Mouse (Mus musculus) heart, postnatal 0 days (tissue): Measurements from ENCODE around the gene Ksr1. TPM values are rescaled to one million over a fixed set of nuclear protein-coding genes. Genes with fewer than 3 reads are reported as not detected.

Experiments used
- ATAC-seq: fragments of 200-750 bp; cut with Nextera tagmentation; 2 replicates; pipeline ENCODE4 v1.8.0; 2017; ENCODE audit warnings: low read depth, moderate number of reproducible peaks, moderate library complexity; ENCODE audit not compliant: insufficient read depth
- DNase-seq: peaks from one replicate; pipeline ENCODE4 v3.0.0-alpha.2; 2016; ENCODE audit warnings: low spot score
- H3K27ac ChIP-seq: fragments of 300-500 bp; sonication (generic); 2 replicates; pipeline ENCODE4 v1.5.1; 2014; ENCODE audit warnings: low read depth, mild to moderate bottlenecking
- H3K27me3 ChIP-seq: fragments of 300-500 bp; sonication (generic); 2 replicates; pipeline ENCODE4 v1.6.1; 2014; ENCODE audit warnings: low read length, mixed read lengths; ENCODE audit not compliant: control insufficient read depth, insufficient read depth
- H3K36me3 ChIP-seq: fragments of 300-500 bp; sonication (generic); replicated peaks from 2 replicates; pipeline ENCODE4 v1.6.1; 2014; ENCODE audit warnings: low read length, mixed read lengths; ENCODE audit not compliant: control insufficient read depth, insufficient read depth
- H3K4me1 ChIP-seq: fragments of 300-500 bp; sonication (generic); 2 replicates; pipeline ENCODE4 v1.6.1; 2014; ENCODE audit warnings: antibody characterized with exemption; ENCODE audit not compliant: control insufficient read depth, insufficient read depth
- H3K4me2 ChIP-seq: fragments of 300-500 bp; sonication (generic); 2 replicates; pipeline ENCODE4 v1.6.1; 2014; ENCODE audit warnings: low read depth, mild to moderate bottlenecking, low read length, moderate library complexity
- H3K4me3 ChIP-seq: fragments of 300-500 bp; sonication (generic); 2 replicates; pipeline ENCODE4 v1.5.1; 2014; ENCODE audit warnings: low read depth, low read length
- H3K9ac ChIP-seq: fragments of 300-500 bp; sonication (generic); replicated peaks from 2 replicates; pipeline ENCODE4 v1.6.1; 2014; ENCODE audit warnings: low read depth, low read length, mixed read lengths
- H3K9me3 ChIP-seq: fragments of 300-500 bp; sonication (generic); replicated peaks from 2 replicates; pipeline ENCODE4 v1.6.1; 2016; ENCODE audit warnings: low read length; ENCODE audit not compliant: control insufficient read depth
- CTCF ChIP-seq: IDR thresholded peaks from 2 replicates; pipeline ENCODE4 v1.5.1; 2016; ENCODE audit warnings: antibody characterized with exemption, control low read depth, low read depth
- EP300 ChIP-seq: IDR thresholded peaks from 2 replicates; pipeline ENCODE4 v1.6.1; 2016; ENCODE audit warnings: antibody characterized with exemption, low read depth
- WGBS: fragments of 180-500 bp; shearing (Covaris S2); extraction: QIAGEN DNeasy Blood & Tissue Kit; methylation state at CpG from one replicate; pipeline ENCODE4 v1.1.7; 2014; 5-methylcytosine and 5-hydroxymethylcytosine counted together
- polyA plus RNA-seq: library from polyadenylated mRNA; unstranded; fragments of >200 nt; fragmentation: Nextera tagmentation; extraction: Ambion mirVana; gene quantifications from 2 replicates; pipeline ENCODE4 v1.2.1, GENCODE M21; 2015
- total RNA-seq: library from RNA; depleted of rRNA; stranded (reverse); fragments of >200 nt; gene quantifications from 2 replicates; pipeline ENCODE4 v1.2.3, GENCODE M21; 2014; ENCODE audit warnings: low replicate concordance

The Ksr1 gene
- total and polyA plus RNA-seq, 2 experiments from 2014 or later: 1.5 to 15.2 TPM

DNA sequence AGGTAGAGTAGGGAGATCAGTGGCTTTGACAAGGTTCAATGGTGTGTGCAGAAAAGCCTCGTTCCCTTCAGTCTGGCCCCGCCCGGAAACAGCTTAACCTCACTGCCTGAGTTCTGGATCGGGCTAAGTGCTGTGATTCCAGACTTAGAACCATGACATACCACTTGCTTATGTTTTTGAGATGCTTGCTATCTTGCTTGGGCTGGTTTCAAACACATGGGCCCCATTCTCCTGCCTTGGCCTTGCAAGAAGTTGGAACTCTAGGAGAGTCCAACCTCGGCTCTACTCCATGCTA, 114.8 kb downstream of the Ksr1 start:
- Histone ChIP-seq H3K27me3 (no peaks in the 10 kb centered on the region), H3K9ac (no peak overlapping the region), H3K4me3 (no peak overlapping the region), H3K36me3 (peaks cover 39% of the 10 kb centered on the region), H3K4me1 (no peaks in the 10 kb centered on the region), H3K4me2 (no peak overlapping the region), H3K27ac (no peak overlapping the region), H3K9me3 (no peaks in the 10 kb centered on the region)
- 69% methylated on average over 5 of the region's 5 CpGs for whole genome bisulfite sequencing
- DNase-seq (no peak), ATAC-seq (no peak)
- TF ChIP-seq EP300: no peak
- no peak for TF ChIP-seq CTCF

DNA sequence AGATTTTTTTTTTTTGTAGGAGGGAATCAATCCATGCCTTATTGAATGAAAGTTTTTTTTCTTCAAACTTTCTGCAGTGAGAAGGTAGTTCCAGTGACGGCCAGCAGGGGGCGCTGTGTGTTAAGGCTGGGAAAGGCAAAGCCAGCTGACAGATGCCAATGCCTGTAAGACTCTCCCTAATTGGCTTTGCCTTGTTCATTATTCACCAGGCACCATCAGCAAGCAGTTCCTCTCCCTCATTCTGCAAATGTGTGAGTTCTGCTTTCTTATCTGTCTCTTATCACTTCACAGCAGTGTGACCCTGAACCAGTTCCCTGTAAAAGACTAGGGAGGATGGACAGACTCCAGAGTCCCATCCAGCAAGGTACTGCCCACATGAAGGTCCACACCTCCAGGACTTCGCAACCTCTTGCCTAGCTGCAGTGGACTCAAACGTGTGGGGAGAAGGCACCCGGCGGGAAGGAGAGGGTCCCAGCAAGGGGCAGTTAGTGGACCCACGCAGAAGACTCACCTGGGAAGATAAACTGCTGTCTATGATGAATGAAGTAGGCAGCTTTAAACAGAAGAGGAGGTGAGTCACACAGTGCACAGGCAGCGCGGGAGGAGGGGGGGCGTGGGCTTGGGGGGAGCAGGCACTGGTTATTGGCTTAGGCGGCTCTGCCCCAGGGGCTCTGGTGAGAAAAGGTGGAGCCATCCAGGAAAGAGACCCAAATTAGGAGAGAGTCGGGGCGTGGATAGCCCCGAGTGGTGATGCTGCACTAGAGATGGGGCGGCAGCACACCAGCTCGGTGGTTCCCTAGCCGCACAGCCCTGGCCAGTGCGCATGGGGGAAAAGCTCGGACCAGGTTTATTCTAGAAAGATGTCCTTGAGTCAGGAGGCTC, 115.4 kb downstream of the Ksr1 start:
- Histone ChIP-seq H3K4me2 (no peak overlapping the region), H3K4me3 (no peak overlapping the region)
- ATAC-seq: peak; percentile 47; the same call in 1 of the 2 replicates

DNA sequence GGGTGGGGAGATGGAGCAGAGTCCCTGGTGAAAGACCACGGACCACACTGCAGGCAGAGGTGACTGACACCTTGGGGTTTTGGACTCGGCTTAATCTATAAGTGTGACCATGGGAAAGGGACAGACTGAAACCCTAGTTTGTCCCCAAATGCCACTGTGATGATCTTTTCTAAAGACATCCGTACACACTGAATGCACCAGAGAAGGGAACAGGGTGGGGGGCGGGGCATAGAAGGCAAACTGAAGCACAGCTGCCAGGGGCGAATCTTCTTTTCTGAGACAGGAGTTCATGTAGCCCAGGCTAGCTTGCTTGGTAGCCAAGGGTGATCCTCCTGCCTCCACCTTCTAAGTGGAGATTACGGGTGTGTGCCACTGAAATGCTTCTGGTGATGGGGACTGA, 122.5 kb downstream of the Ksr1 start:
- Histone ChIP-seq H3K4me1 (0 out of 2 replicates have a peak, but pooled peaks cover 5% of the 10 kb centered on the region), H3K4me3 (peak overlapping the region; percentile 16; the same call in 1 of the 2 replicates), H3K27ac (peak overlapping the region; percentile 86), H3K27me3 (no peaks in the 10 kb centered on the region), H3K9me3 (no peaks in the 10 kb centered on the region), H3K9ac (no peak overlapping the region), H3K36me3 (peaks cover 52% of the 10 kb centered on the region), H3K4me2 (peak overlapping the region; percentile 43; the same call in 1 of the 2 replicates)
- DNase-seq (no peak), ATAC-seq (no peak)
- 69% methylated on average over 6 of the region's 6 CpGs for WGBS
- no peak for TF ChIP-seq EP300
- no peak for TF ChIP-seq CTCF

More for the DNA sequence above, 115.4 kb downstream of the Ksr1 start:
- H3K9ac ChIP-seq: no peak overlapping the region
- TF ChIP-seq CTCF (peak; percentile 98), EP300 (no peak)
- no peaks in the 10 kb centered on the region for H3K27me3 ChIP-seq
- WGBS: 44% methylated on average over 19 of the region's 19 CpGs
- H3K4me1 ChIP-seq: no peaks in the 10 kb centered on the region
- H3K27ac ChIP-seq: peak overlapping the region; percentile 28; the same call in 1 of the 2 replicates
- no peaks in the 10 kb centered on the region for H3K9me3 ChIP-seq
- DNase-seq: peak; percentile 78
- H3K36me3 ChIP-seq: peaks cover 43% of the 10 kb centered on the region

DNA sequence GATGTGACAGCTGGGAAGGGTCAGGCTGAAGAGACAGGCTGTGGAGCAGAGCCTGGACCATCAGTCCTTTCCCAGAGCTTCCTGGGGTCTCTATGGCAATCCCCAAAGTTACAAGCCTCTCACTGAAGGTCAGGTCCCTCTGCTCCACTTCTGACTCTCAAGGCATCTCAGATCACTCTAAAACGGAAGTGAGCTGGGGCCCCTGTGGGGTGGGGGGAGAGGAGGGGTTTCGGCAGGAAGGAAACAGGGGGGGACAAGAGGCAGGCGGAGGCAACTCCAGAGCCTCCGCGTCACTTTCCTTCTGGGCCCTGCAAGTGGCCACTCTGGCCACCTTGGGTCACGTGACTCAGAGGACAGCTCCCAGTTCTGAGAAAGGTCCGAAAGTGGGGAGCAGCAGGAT, 122.9 kb downstream of the Ksr1 start:
- Histone ChIP-seq H3K27me3 (no peaks in the 10 kb centered on the region), H3K36me3 (peaks cover 56% of the 10 kb centered on the region), H3K4me1 (0 out of 2 replicates have a peak, but pooled peaks cover 5% of the 10 kb centered on the region), H3K4me3 (peak overlapping the region; percentile 16; the same call in 1 of the 2 replicates), H3K4me2 (peak overlapping the region; percentile 43; the same call in 1 of the 2 replicates), H3K27ac (peak overlapping the region; percentile 86), H3K9me3 (no peaks in the 10 kb centered on the region), H3K9ac (no peak overlapping the region; the same call in 1 of the 2 replicates)
- peak; percentile 59 for DNase-seq
- peak; percentile 55 for ATAC-seq
- TF ChIP-seq EP300: no peak; the same call in 1 of the 2 replicates
- no peak for TF ChIP-seq CTCF
- 48% methylated on average over 7 of the region's 7 CpGs for WGBS

DNA sequence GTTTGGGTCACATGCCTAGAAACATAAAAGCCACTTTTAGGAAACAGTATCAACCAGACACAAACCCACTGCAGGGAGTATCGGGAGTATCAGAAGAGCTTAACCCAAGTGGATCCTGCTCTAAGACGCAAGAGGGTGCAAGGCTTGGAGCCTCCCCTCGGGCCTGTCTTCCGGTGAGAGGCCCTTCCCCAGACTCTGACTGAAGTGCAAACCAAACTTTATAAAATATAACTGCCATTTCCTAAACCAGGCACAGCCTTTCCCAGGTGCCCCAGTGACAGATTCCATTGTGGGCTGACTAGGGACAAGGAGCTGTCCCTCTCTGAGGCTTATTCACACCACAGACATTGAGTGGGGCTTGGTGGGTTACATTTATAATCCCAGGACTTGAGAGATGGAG, 123.4 kb downstream of the Ksr1 start:
- no peak for ATAC-seq
- no peak overlapping the region for H3K4me3 ChIP-seq
- peaks cover 60% of the 10 kb centered on the region for H3K36me3 ChIP-seq
- H3K9ac ChIP-seq: no peak overlapping the region; the same call in 1 of the 2 replicates
- H3K9me3 ChIP-seq: no peaks in the 10 kb centered on the region
- 0 out of 2 replicates have a peak, but pooled peaks cover 5% of the 10 kb centered on the region for H3K4me1 ChIP-seq
- WGBS: 65% methylated on average over 4 of the region's 4 CpGs
- TF ChIP-seq CTCF: no peak
- no peak for TF ChIP-seq EP300
- H3K27me3 ChIP-seq: no peaks in the 10 kb centered on the region
- DNase-seq: no peak
- H3K4me2 ChIP-seq: peak overlapping the region; percentile 36; the same call in 1 of the 2 replicates
- H3K27ac ChIP-seq: peak overlapping the region; percentile 86
